Mouse (Mus musculus): ENCODE measurements around the gene Hoxa7.
A peak's percentile ranks its signal among the peaks of the same experiment; 100 is the strongest.

- TF ChIP-seq CTCF (IDR thresholded peaks at IDR 0.05; ENCODE audit: low read depth), result peak; percentile 60
- no peak for TF ChIP-seq EP300 (optimal IDR thresholded peaks at IDR 0.05)
Observed at GRCm38 (mm10) chr6:52186500-52186899, 35.2 kb downstream of the Hoxa7 start.
